Mouse (Mus musculus) forebrain, postnatal 0 days (tissue): ENCODE data around the gene Usp32. TPM values are rescaled to one million over a fixed set of nuclear protein-coding genes. Genes with fewer than 3 reads are reported as not detected.

ENCODE experiments used
- ATAC-seq: fragments of 200-750 bp; cut with Nextera tagmentation; 2 replicates; pipeline ENCODE4 v1.8.0; 2017; ENCODE audit warnings: mild to moderate bottlenecking, moderate library complexity
- DNase-seq: peaks from one replicate; pipeline ENCODE4 v3.0.0-alpha.2; 2015
- H3K27ac ChIP-seq: fragments of 300-500 bp; sonication (generic); 2 replicates; pipeline ENCODE4 v1.5.1; 2014; ENCODE audit warnings: low read depth, mild to moderate bottlenecking, antibody characterized with exemption, low read length, moderate library complexity, mixed read lengths
- H3K27me3 ChIP-seq: fragments of 300-500 bp; sonication (generic); 2 replicates; pipeline ENCODE4 v1.6.1; 2014; ENCODE audit warnings: mild to moderate bottlenecking, low read length, mixed read lengths; ENCODE audit not compliant: insufficient read depth
- H3K36me3 ChIP-seq: fragments of 300-500 bp; sonication (generic); 2 replicates; pipeline ENCODE4 v1.6.1; 2014; ENCODE audit warnings: mild to moderate bottlenecking, moderate library complexity; ENCODE audit not compliant: insufficient read depth
- H3K4me1 ChIP-seq: fragments of 300-500 bp; sonication (generic); 2 replicates; pipeline ENCODE4 v1.6.1; 2014; ENCODE audit warnings: antibody characterized with exemption; ENCODE audit not compliant: insufficient read depth
- H3K4me2 ChIP-seq: fragments of 300-500 bp; sonication (generic); 2 replicates; pipeline ENCODE4 v1.6.1; 2014; ENCODE audit warnings: low read depth, mild to moderate bottlenecking, moderate library complexity
- H3K4me3 ChIP-seq: fragments of 300-500 bp; sonication (generic); 2 replicates; pipeline ENCODE4 v1.5.1; 2014; ENCODE audit warnings: low read depth, low read length, mixed read lengths
- H3K9ac ChIP-seq: fragments of 300-500 bp; sonication (generic); 2 replicates; pipeline ENCODE4 v1.6.1; 2014; ENCODE audit warnings: mild to moderate bottlenecking
- H3K9me3 ChIP-seq: fragments of 300-500 bp; sonication (generic); 2 replicates; pipeline ENCODE4 v1.6.1; 2016; ENCODE audit warnings: low read length
- CTCF ChIP-seq: sonication (generic); IDR thresholded peaks from 2 replicates; pipeline ENCODE4 v1.5.1; 2016; ENCODE audit warnings: antibody characterized with exemption, control low read depth, low read depth
- WGBS: fragments of 180-500 bp; shearing (Covaris S2); extraction: QIAGEN DNeasy Blood & Tissue Kit; methylation state at CpG from one replicate; pipeline ENCODE4 v1.1.7; 2014; 5-methylcytosine and 5-hydroxymethylcytosine counted together
- polyA plus RNA-seq: library from polyadenylated mRNA; unstranded; fragments of >200 nt; fragmentation: Nextera tagmentation; extraction: Ambion mirVana; gene quantifications from 2 replicates; pipeline ENCODE4 v1.2.1, GENCODE M21; 2015
- total RNA-seq: library from RNA; depleted of rRNA; stranded (reverse); fragments of >200 nt; gene quantifications from 2 replicates; pipeline ENCODE4 v1.2.3, GENCODE M21; 2014

Usp32 gene
- total and polyA plus RNA-seq, 2 experiments from 2014 or later, result 7.6 to 44.4 TPM

GRCm38 (mm10) chr11:85157301-85157700 lies 17.3 kb upstream of the Usp32 start:
- Histone ChIP-seq H3K27me3 (no peaks in the 10 kb centered on the region), H3K9ac (no peak overlapping the region), H3K4me2 (no peak overlapping the region), H3K4me1 (no peaks in the 10 kb centered on the region), H3K4me3 (no peak overlapping the region), H3K27ac (no peak overlapping the region), H3K36me3 (no peaks in the 10 kb centered on the region), H3K9me3 (no peaks in the 10 kb centered on the region)
- WGBS, result 68% methylated on average over 2 of the region's 2 CpGs
- TF ChIP-seq CTCF, result no peak
- ATAC-seq (no peak), DNase-seq (no peak)

GRCm38 (mm10) chr11:85152256-85152930 lies 12.4 kb upstream of the Usp32 start:
- DNase-seq (no peak), ATAC-seq (no peak)
- WGBS, result 91% methylated on average over 2 of the region's 2 CpGs

GRCm38 (mm10) chr11:85138776-85139474 lies 1.0 kb downstream of the Usp32 start:
- ATAC-seq, result no peak
- Histone ChIP-seq H3K9ac (peak overlapping the region; percentile 78), H3K9me3 (no peaks in the 10 kb centered on the region), H3K4me1 (peaks cover 9% of the 10 kb centered on the region; the same call in 1 of the 2 replicates), H3K27me3 (no peaks in the 10 kb centered on the region), H3K27ac (peak overlapping the region; percentile 87), H3K4me2 (peak overlapping the region; percentile 73), H3K36me3 (no peaks in the 10 kb centered on the region), H3K4me3 (peak overlapping the region; percentile 99)
- DNase-seq, result peak; percentile 46
- no peak for TF ChIP-seq CTCF
- 2% methylated on average over 17 of the region's 17 CpGs for WGBS

More at GRCm38 (mm10) chr11:85152256-85152930, 12.4 kb upstream of the Usp32 start:
- no peaks in the 10 kb centered on the region for H3K9me3 ChIP-seq
- no peaks in the 10 kb centered on the region for H3K36me3 ChIP-seq
- no peaks in the 10 kb centered on the region for H3K27me3 ChIP-seq
- H3K4me3 ChIP-seq, result no peak overlapping the region
- TF ChIP-seq CTCF, result no peak
- H3K4me1 ChIP-seq, result no peaks in the 10 kb centered on the region
- no peak overlapping the region for H3K27ac ChIP-seq
- H3K4me2 ChIP-seq, result no peak overlapping the region
- H3K9ac ChIP-seq, result no peak overlapping the region

- no peak for TF ChIP-seq CTCF
- DNase-seq, result no peak
- no peaks in the 10 kb centered on the region for H3K9me3 ChIP-seq
- no peak overlapping the region for H3K27ac ChIP-seq
- ATAC-seq, result no peak
- 80% methylated on average over 2 of the region's 2 CpGs for WGBS
- no peak overlapping the region for H3K9ac ChIP-seq
- H3K4me2 ChIP-seq, result no peak overlapping the region
- H3K4me3 ChIP-seq, result no peak overlapping the region
- H3K4me1 ChIP-seq, result no peaks in the 10 kb centered on the region
- no peaks in the 10 kb centered on the region for H3K27me3 ChIP-seq
- H3K36me3 ChIP-seq, result no peaks in the 10 kb centered on the region
Measured at GRCm38 (mm10) chr11:85131542-85131941, 8.4 kb downstream of the Usp32 start.

- no peak for TF ChIP-seq CTCF
- 89% methylated on average over 1 of the region's 1 CpGs for WGBS
- no peak overlapping the region for H3K4me3 ChIP-seq
Measured at GRCm38 (mm10) chr11:85128883-85129282, 11.1 kb downstream of the Usp32 start.

GRCm38 (mm10) chr11:85126257-85127102 lies 13.5 kb downstream of the Usp32 start:
- no peak overlapping the region for H3K4me2 ChIP-seq
- H3K27me3 ChIP-seq, result no peaks in the 10 kb centered on the region
- ATAC-seq (no peak), DNase-seq (no peak)
- no peaks in the 10 kb centered on the region for H3K9me3 ChIP-seq
- TF ChIP-seq CTCF, result no peak
- 83% methylated on average over 2 of the region's 2 CpGs for WGBS
- H3K9ac ChIP-seq, result no peak overlapping the region
- H3K27ac ChIP-seq, result no peak overlapping the region
- H3K4me3 ChIP-seq, result no peak overlapping the region
- no peaks in the 10 kb centered on the region for H3K36me3 ChIP-seq
- no peaks in the 10 kb centered on the region for H3K4me1 ChIP-seq

More at GRCm38 (mm10) chr11:85128883-85129282, 11.1 kb downstream of the Usp32 start:
- H3K4me2 ChIP-seq, result no peak overlapping the region
- H3K27ac ChIP-seq, result no peak overlapping the region
- H3K36me3 ChIP-seq, result no peaks in the 10 kb centered on the region
- no peaks in the 10 kb centered on the region for H3K9me3 ChIP-seq
- ATAC-seq (no peak), DNase-seq (no peak)
- no peaks in the 10 kb centered on the region for H3K27me3 ChIP-seq
- H3K4me1 ChIP-seq, result no peaks in the 10 kb centered on the region
- no peak overlapping the region for H3K9ac ChIP-seq
